Mouse (Mus musculus): ENCODE results near the gene Ercc6l2. TPM values are rescaled to one million over a fixed set of nuclear protein-coding genes. Genes with fewer than 3 reads are reported as not detected.

The Ercc6l2 gene
- polyA plus RNA-seq (2016; fragmentation: Nextera tagmentation; extraction: Ambion mirVana): 13.9 and 15.0 TPM in 2 replicates

DNA sequence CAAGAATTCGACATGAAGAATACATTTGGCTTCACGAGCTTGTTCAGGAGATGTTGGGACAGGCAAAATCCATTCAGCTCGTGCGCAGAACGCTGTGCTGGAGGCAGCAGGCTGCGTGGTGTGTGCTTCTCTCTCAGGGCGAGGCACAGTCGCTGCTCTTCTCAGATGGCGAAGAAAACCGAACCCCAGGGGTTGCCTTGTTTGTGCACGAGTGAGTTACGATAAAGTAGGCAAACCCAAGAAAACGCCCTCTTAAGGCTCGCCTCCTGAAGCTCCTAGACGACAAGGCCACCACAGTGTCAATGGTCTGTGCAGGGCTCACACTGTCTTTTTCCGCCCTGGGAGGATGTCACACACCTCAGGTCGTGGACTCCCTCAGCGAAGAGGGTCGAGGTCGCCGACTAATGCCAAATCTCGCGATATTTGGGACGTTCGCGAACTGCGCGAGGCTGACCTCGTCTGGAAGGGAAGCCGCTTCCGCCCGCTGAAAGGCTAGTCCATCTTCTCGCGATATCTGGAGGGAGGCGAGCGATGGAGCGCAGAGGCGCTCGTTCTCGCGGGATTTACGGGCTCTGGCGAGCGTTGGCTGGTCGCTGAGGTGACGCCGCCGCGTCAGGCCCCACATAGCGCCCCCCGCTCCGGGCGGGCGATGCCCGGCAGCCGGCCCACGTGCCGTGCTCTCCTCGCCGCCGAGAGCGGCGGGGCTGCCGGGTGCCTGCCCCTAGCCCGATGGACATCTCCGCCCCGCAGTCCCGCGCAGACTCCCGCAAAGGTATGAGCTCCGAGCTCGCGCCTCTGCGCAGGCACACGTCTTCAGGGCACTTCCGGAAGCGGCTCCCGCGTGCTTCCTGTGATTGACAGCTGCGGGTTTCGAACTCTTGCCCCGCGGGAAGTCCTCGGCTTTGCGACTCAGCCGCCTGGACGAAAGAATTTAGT lies at the start of gene Ercc6l2:
Gene Ercc6l2 (plus strand): TSS at position 495 of the 936 bp plus-strand sequence.
- peak; percentile 95 for ATAC-seq
- Histone ChIP-seq H3K4me2 (peak within 1 kb of the TSS; percentile 85), H3K9me3 (replicated peaks) (no peaks in the 10 kb centered on the region), H3K9ac (peak within 1 kb of the TSS; percentile 81), H3K27me3 (replicated peaks) (no peaks in the 10 kb centered on the region), H3K4me1 (peaks cover 23% of the 10 kb centered on the region), H3K4me3 (peak within 1 kb of the TSS; percentile 71), H3K36me3 (no peaks in the 10 kb centered on the region), H3K27ac (peak within 1 kb of the TSS; percentile 95)
- under 1% methylated on average over 87 of the region's 87 CpGs for WGBS (ENCODE audit: insufficient replicate concordance)

DNA sequence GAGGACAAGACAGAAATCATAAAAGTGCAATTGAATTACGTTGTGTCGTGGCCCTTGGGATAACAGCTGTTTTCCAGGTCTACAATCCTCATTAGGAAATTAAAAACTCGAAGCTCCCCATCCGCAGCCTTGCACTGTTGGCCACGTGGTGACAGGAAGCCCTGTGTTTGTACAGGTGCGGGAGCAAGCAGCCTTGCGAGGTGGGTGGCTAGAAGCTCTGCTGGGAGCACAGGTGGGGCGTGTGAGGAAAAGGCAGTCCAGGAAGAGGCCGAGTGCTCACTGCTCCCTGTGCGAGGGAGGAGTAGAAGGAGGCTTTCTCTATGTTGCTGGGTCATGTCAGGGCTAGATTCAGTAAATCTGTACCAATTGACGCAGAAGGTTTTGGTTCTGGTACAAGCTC lies 49.0 kb upstream of the Ercc6l2 start:
- Histone ChIP-seq H3K4me2 (no peak overlapping the region), H3K9ac (no peak overlapping the region), H3K9me3 (replicated peaks) (no peaks in the 10 kb centered on the region), H3K4me3 (no peak overlapping the region), H3K36me3 (no peaks in the 10 kb centered on the region), H3K27ac (no peak overlapping the region), H3K27me3 (replicated peaks) (no peaks in the 10 kb centered on the region), H3K4me1 (no peaks in the 10 kb centered on the region)
- no peak for ATAC-seq
- whole genome bisulfite sequencing (ENCODE audit: insufficient replicate concordance): 57% methylated on average over 11 of the region's 11 CpGs

DNA sequence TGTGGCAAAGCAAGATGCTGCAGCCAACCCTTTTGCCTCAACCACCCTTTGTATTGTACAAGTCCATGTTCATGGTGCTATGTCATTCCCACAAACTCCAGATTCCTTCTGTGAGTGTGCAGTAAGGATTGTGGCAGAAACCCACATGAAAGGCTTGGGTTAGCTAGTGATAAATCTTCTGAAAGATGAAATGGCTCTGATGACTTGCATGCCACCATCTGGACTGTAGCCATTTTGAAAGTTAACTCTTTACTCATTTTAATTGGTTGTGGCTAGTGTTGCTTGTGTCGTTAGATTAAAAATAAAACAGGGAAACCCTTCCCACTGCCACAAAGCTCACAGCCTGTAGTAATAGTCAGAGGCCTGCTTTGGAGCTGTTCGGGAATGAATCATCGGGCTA lies 44.0 kb upstream of the Ercc6l2 start:
- H3K4me3 ChIP-seq: no peak overlapping the region
- H3K4me2 ChIP-seq: no peak overlapping the region
- H3K9ac ChIP-seq: no peak overlapping the region
- 60% methylated on average over 3 of the region's 3 CpGs for WGBS (ENCODE audit: insufficient replicate concordance)
- H3K27me3 ChIP-seq (replicated peaks): no peaks in the 10 kb centered on the region
- no peak overlapping the region for H3K27ac ChIP-seq
- H3K4me1 ChIP-seq: no peaks in the 10 kb centered on the region
- H3K9me3 ChIP-seq (replicated peaks): no peaks in the 10 kb centered on the region
- H3K36me3 ChIP-seq: no peaks in the 10 kb centered on the region
- no peak for ATAC-seq

DNA sequence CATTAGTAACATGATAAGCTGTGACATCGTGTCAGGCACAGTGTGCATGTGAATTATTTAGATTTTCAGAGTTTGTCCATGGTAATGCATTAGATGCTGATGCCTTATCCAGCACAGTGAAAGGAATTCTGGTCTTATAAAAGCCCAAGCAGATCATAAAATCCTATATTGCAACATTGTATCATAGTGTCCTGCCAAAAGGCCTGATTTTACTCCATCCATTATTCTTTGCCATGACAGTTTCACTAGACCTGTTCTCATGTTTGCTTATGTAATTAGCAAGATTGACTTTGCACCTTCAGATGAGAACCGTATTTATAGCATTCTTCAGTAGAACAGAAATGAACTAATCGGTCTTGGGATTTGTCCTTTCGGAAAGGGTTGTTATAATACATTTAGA lies 36.1 kb upstream of the Ercc6l2 start:
- ATAC-seq: no peak
- Histone ChIP-seq H3K4me1 (no peaks in the 10 kb centered on the region), H3K27ac (no peak overlapping the region), H3K4me3 (no peak overlapping the region), H3K4me2 (no peak overlapping the region), H3K9me3 (replicated peaks) (no peaks in the 10 kb centered on the region), H3K9ac (no peak overlapping the region), H3K36me3 (no peaks in the 10 kb centered on the region), H3K27me3 (replicated peaks) (no peaks in the 10 kb centered on the region)
- 73% methylated on average over 4 of the region's 4 CpGs for WGBS (ENCODE audit: insufficient replicate concordance)

DNA sequence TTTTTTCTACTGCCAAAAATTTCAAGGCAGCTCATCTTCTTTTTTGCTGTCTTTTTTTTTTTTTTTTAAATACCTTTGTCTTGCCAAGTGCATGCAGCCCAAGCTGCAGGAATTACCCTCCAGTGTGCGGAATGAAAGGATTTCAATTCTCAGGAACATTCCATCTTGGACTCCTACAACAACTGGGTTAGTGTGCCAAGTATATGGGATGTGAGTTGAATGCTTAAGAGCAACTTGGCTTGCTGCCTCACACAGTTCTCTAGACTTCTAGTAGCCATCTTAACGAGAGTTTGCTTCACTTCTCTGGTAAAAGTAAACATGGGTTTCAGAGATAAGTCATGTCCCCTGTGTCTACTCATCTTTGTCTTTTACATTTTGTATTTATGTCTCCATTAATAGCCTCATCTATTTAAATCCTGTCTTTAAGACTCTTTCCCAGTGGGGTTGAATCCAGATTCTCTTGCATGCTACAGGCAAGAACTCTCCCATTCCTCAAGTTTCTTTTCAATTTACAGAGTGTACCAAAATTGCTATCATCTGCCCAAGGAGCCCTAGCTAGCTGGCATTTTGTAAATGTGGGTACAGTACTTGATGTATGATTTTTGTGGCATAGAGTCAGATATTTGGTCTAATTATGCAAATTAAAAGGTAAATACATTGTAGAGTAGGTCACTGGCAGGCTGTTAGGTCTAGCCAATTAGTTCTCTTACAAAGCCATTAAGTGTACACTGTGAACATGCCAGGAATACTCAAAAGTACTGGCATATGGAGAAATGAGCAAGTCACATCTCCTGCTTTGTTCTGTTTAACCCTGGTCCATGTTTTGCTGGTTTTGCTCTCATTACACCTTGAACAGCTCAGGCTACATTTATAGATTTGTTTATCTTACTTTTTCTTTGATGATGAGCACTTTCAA lies 35.4 kb upstream of the Ercc6l2 start:
- no peaks in the 10 kb centered on the region for H3K36me3 ChIP-seq
- no peaks in the 10 kb centered on the region for H3K27me3 ChIP-seq (replicated peaks)
- H3K4me3 ChIP-seq: no peak overlapping the region
- ATAC-seq: no peak
- H3K4me1 ChIP-seq: no peaks in the 10 kb centered on the region
- no peak overlapping the region for H3K9ac ChIP-seq
- H3K27ac ChIP-seq: no peak overlapping the region
- H3K4me2 ChIP-seq: no peak overlapping the region
- 62% methylated on average over 2 of the region's 2 CpGs for WGBS (ENCODE audit: insufficient replicate concordance)
- H3K9me3 ChIP-seq (replicated peaks): no peaks in the 10 kb centered on the region

DNA sequence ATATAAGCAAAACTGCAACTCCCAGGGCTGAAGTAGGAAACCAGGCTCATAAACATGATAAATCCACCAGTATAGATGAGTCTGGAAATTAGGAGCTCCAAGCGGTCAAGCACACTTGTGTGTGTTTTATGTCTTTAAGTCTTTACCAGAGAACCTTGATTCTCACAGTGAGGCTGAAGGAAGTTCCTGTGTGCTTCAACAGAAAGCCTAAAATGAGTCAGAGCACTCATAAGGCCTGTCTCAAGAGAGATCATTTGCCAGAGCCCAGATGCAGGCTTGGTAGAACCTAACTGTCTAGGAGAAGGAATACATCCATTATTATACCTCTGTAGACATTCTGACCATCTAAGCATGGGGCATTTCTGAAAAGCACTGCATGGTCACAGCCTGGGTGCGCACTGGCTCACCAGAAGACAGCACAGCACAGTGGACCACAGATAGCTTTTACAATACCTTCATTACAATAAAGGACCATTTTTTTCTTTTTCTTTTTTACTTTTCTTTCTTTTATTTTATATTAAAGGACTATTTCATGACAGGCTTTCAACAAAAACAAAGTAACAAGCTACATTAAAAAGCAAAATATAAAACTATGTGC lies 22.7 kb upstream of the Ercc6l2 start:
- no peak for ATAC-seq
- no peaks in the 10 kb centered on the region for H3K36me3 ChIP-seq
- WGBS (ENCODE audit: insufficient replicate concordance): 77% methylated on average over 2 of the region's 2 CpGs
- H3K9ac ChIP-seq: no peak overlapping the region
- no peaks in the 10 kb centered on the region for H3K4me1 ChIP-seq
- no peaks in the 10 kb centered on the region for H3K27me3 ChIP-seq (replicated peaks)
- H3K9me3 ChIP-seq (replicated peaks): no peaks in the 10 kb centered on the region
- no peak overlapping the region for H3K27ac ChIP-seq
- H3K4me3 ChIP-seq: no peak overlapping the region
- no peak overlapping the region for H3K4me2 ChIP-seq

DNA sequence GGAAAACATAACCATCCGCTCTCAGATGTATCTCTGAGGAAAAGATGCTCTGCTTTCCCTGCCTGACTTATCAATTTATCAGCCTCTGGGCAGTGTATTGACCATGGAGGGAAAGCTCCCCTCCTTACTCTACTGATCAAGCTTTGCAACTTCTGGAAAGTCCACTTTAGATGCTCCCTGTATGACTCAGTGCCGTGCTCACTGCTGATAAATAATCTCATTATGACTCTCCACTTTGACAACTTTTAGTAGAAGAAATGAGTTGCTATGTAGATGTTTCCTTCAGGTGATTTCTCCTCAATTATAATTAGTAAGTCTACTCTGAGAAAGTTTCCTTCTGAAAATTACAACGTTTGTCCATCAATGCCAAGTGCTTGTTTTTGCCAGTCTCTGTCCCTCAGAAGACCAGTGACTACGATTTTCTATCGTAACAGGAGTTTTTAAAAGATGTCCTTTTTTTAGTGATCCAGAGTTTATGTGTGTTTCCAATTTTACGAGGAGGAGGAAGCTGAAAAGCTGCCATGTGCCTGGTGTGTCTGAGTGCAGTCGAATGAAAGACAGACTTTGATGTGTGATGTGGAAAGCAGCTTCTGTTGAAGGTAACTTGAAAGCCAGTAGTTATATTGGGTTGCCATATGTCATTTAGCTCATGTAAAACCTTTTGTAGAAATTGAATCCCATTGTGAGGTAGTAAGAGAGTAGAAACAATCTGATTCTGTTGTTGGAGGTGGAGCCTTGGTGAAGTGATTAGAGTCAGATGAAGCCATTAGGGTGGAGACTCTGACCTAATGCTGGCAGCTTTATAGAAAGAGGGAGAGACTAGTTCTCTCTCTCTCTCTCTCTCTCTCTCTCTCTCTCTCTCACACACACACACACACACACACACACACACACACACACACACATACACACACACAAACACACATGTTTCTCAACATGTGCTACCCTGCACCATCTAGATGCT lies 21.4 kb upstream of the Ercc6l2 start:
- Histone ChIP-seq H3K4me3 (no peak overlapping the region), H3K27ac (no peak overlapping the region), H3K9me3 (replicated peaks) (no peaks in the 10 kb centered on the region), H3K27me3 (replicated peaks) (no peaks in the 10 kb centered on the region), H3K4me2 (no peak overlapping the region), H3K4me1 (no peaks in the 10 kb centered on the region), H3K9ac (no peak overlapping the region), H3K36me3 (no peaks in the 10 kb centered on the region)
- ATAC-seq: no peak
- 69% methylated on average over 7 of the region's 7 CpGs for WGBS (ENCODE audit: insufficient replicate concordance)

DNA sequence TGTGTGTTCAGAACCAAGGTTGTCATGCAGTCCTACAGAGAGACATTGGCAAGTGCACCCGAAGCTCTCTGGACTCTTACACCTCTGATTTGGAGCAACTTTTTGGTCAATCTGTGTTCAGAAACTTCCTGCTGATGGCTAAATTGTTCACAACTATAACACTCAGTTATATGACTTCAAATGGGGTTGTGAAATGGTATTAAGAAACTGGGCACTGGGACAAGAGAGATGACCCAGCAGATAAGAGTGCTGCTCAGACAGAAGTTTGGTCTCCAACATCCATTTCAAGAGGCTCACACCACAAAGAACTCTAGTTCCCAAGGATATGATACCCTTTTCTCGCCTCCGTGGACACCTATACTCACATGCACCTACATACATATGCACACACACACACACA lies 16.4 kb upstream of the Ercc6l2 start:
- Histone ChIP-seq H3K36me3 (no peaks in the 10 kb centered on the region), H3K4me2 (no peak overlapping the region), H3K27ac (no peak overlapping the region), H3K9me3 (replicated peaks) (no peaks in the 10 kb centered on the region), H3K9ac (no peak overlapping the region), H3K4me1 (no peaks in the 10 kb centered on the region), H3K27me3 (replicated peaks) (no peaks in the 10 kb centered on the region), H3K4me3 (no peak overlapping the region)
- WGBS (ENCODE audit: insufficient replicate concordance): 68% methylated on average over 3 of the region's 3 CpGs
- no peak for ATAC-seq

DNA sequence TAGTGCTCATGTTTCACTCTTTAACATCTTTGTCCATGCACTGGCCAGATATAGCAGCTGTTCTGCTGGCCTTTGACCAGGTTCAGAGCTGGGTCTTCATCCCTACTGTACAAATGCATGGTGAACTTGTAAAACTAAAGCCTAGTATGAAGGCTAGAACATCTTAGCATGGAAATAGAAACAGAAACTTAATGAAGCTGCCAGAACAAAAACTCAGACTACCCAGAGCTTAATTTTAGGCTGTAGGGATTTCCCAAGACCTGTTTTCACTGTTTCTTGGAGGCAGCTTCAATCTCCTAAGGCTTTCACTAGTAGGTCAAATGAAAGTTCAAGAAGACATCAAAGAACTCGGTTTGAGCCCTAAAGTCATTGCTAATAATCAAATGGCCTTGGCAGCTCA lies 15.1 kb upstream of the Ercc6l2 start:
- Histone ChIP-seq H3K27me3 (replicated peaks) (no peaks in the 10 kb centered on the region), H3K27ac (no peak overlapping the region), H3K9ac (no peak overlapping the region), H3K4me1 (no peaks in the 10 kb centered on the region), H3K4me2 (no peak overlapping the region), H3K9me3 (replicated peaks) (no peaks in the 10 kb centered on the region), H3K36me3 (no peaks in the 10 kb centered on the region), H3K4me3 (no peak overlapping the region)
- WGBS (ENCODE audit: insufficient replicate concordance): 38% methylated on average over 1 of the region's 1 CpGs
- ATAC-seq: no peak

- WGBS (ENCODE audit: insufficient replicate concordance): 81% methylated on average over 1 of the region's 1 CpGs
- no peaks in the 10 kb centered on the region for H3K36me3 ChIP-seq
- H3K27ac ChIP-seq: no peak overlapping the region
- no peaks in the 10 kb centered on the region for H3K27me3 ChIP-seq (replicated peaks)
- no peak overlapping the region for H3K4me3 ChIP-seq
- no peaks in the 10 kb centered on the region for H3K9me3 ChIP-seq (replicated peaks)
- no peak overlapping the region for H3K4me2 ChIP-seq
- H3K9ac ChIP-seq: no peak overlapping the region
- no peak for ATAC-seq
- H3K4me1 ChIP-seq: no peaks in the 10 kb centered on the region
Measured at GRCm38 (mm10) chr13:63801289-63801688, 13.8 kb upstream of the Ercc6l2 start.

GRCm38 (mm10) chr13:63807233-63807632 lies 7.8 kb upstream of the Ercc6l2 start:
- 76% methylated on average over 1 of the region's 1 CpGs for WGBS (ENCODE audit: insufficient replicate concordance)
- H3K4me2 ChIP-seq: no peak overlapping the region
- no peak for ATAC-seq
- no peaks in the 10 kb centered on the region for H3K4me1 ChIP-seq
- no peak overlapping the region for H3K9ac ChIP-seq
- no peaks in the 10 kb centered on the region for H3K9me3 ChIP-seq (replicated peaks)
- no peaks in the 10 kb centered on the region for H3K27me3 ChIP-seq (replicated peaks)
- no peak overlapping the region for H3K4me3 ChIP-seq
- no peak overlapping the region for H3K27ac ChIP-seq
- H3K36me3 ChIP-seq: no peaks in the 10 kb centered on the region
